Mouse (Mus musculus): ENCODE results near the gene Acy3. TPM values are rescaled to one million over a fixed set of nuclear protein-coding genes. Genes with fewer than 3 reads are reported as not detected.
"Not testable (repeated sequence)": the region's sequence is repeated elsewhere in the genome, so short reads cannot be mapped to it uniquely, and the experiment has no call there.

The Acy3 gene
- polyA plus RNA-seq, 1 experiment from 2014 or later: 1.4 TPM

DNA sequence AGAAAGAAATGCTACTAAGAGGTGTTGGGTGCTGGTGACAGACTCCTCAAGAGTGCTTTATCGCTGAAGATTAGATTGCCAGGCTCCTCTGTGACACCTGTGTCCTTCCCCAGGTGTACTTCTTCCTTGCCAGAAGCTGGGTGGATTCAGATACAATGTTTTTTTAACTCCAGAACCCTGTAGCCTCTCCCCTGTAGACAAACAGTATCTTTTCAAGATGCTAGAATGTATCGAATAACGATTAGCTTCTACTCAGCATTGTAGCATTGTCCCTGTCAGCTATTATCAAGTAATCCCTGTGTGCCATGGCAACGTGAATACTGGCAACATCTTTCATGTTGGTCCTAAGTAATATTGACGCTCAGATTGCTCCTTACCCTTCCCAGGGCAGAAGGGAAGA, 47.4 kb downstream of the Acy3 start:
- WGBS: 53% methylated on average over 5 of the region's 5 CpGs
- H3K9me3 ChIP-seq (replicated peaks): no peaks in the 10 kb centered on the region
- no peak overlapping the region for H3K4me2 ChIP-seq
- no peak for ATAC-seq
- no peak overlapping the region for H3K4me3 ChIP-seq
- peaks cover 18% of the 10 kb centered on the region for H3K4me1 ChIP-seq
- no peak overlapping the region for H3K9ac ChIP-seq
- no peaks in the 10 kb centered on the region for H3K27me3 ChIP-seq
- no peak overlapping the region for H3K27ac ChIP-seq
- H3K36me3 ChIP-seq (ENCODE audit: poor library complexity, severe bottlenecking): 0 out of 2 replicates have a peak, but pooled peaks cover 4% of the 10 kb centered on the region

- H3K4me3 ChIP-seq: no peak overlapping the region
- H3K27me3 ChIP-seq: no peaks in the 10 kb centered on the region
- no peak overlapping the region for H3K9ac ChIP-seq
- no peaks in the 10 kb centered on the region for H3K9me3 ChIP-seq (replicated peaks)
- peaks cover 18% of the 10 kb centered on the region for H3K4me1 ChIP-seq
- H3K27ac ChIP-seq: no peak overlapping the region
- H3K4me2 ChIP-seq: peak overlapping the region; percentile 16; the same call in 1 of the 2 replicates
- H3K36me3 ChIP-seq (ENCODE audit: poor library complexity, severe bottlenecking): 0 out of 2 replicates have a peak, but pooled peaks cover 4% of the 10 kb centered on the region
- no peak for ATAC-seq
- WGBS: 88% methylated on average over 12 of the region's 12 CpGs
Observed at GRCm38 (mm10) chr19:4036327-4037045, 50.1 kb downstream of the Acy3 start.

DNA sequence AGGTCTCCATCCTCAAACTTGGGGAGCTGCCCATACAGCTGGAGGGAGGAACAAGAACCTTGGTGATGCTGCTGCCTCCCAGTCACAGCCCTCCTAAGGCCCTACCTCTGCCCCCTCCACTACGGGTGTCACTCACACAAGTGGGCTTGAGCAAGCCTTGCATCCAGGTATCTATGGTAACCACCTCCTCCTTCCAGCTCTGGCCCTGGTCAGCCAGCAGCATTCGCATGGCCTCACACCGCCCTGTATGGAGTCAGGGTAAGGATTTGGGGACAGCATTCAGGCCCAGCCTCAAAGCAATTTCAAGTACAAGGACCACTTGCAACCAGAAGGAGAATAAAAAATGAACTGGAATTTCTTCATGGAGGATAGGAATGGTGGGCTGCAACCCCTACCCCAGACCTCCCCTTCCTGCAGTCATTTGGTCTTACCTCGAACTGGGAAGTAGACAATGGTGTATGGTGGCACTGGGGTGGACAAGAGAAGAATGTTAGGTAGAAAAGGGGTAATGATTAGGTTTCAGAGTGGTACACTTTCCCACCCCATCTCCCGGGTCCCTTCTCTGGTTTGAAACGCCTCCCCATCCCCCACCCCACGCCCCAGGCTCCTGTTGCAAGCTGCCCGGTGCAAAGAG, 50.9 kb downstream of the Acy3 start:
- Histone ChIP-seq H3K9ac (peak overlapping the region; percentile 79), H3K4me3 (peak overlapping the region; percentile 67), H3K4me1 (peaks cover 18% of the 10 kb centered on the region), H3K27ac (peak overlapping the region; percentile 49; the same call in 1 of the 2 replicates), H3K4me2 (peak overlapping the region; percentile 80)
- not testable (repeated sequence) for H3K36me3 ChIP-seq (ENCODE audit: poor library complexity, severe bottlenecking); H3K9me3 ChIP-seq (replicated peaks); H3K27me3 ChIP-seq
- 0 out of 2 replicates have a peak, but pooled peaks have one; percentile 38 for ATAC-seq
- WGBS: 17% methylated on average over 8 of the region's 8 CpGs

DNA sequence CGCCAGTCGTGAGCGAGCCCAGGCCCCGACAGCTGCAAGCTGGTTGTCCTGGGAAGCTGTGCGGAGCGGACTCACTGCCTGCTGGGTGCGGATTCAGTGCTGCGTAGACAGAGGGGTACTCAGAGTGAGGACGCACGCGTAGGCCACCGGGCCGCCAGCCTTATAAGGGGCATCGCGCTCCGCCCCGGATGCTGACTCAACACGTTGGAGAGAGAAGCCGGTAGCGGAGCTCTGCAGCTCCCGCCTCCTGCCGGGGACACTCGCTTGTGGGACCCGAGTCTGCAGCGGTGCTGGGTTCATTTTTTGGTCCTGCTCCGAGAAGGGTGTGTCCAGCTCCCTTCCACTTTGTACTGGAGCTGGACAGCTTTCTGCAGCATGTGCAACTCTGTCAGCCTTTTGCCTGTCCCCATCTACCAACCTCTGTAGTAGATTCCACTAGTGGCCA, 51.4 kb downstream of the Acy3 start, which contains the start of gene Gstp1:
TSS of gene Gstp1 (minus strand) at position 198 of the 445 bp plus-strand sequence.
- WGBS: 0% methylated on average over 26 of the region's 26 CpGs
- peak within 1 kb of the TSS; percentile 79 for H3K9ac ChIP-seq
- peak within 1 kb of the TSS; percentile 67 for H3K4me3 ChIP-seq
- H3K27ac ChIP-seq: peak within 1 kb of the TSS; percentile 49; the same call in 1 of the 2 replicates
- H3K27me3 ChIP-seq: no peaks in the 10 kb centered on the region
- H3K4me1 ChIP-seq: peaks cover 18% of the 10 kb centered on the region
- 0 out of 2 replicates have a peak, but pooled peaks cover 4% of the 10 kb centered on the region for H3K36me3 ChIP-seq (ENCODE audit: poor library complexity, severe bottlenecking)
- peak within 1 kb of the TSS; percentile 80 for H3K4me2 ChIP-seq
- ATAC-seq: peak; percentile 85
- H3K9me3 ChIP-seq (replicated peaks): no peaks in the 10 kb centered on the region

Other genes with a start within 250 kb of the Acy3 start
- gene Kmt5b, start 219.1 kb upstream of the Acy3 start, polyA plus RNA-seq (2015; fragmentation: Nextera tagmentation; extraction: Ambion mirVana): 43.3 and 52.7 TPM in 2 replicates
- gene Chka, start 134.8 kb upstream of the Acy3 start, polyA plus RNA-seq (2015; fragmentation: Nextera tagmentation; extraction: Ambion mirVana): 53.1 and 54.8 TPM in 2 replicates
- 10.4 and 11.3 TPM in 2 replicates for gene Tcirg1, start 79.4 kb upstream of the Acy3 start, polyA plus RNA-seq (2015; fragmentation: Nextera tagmentation; extraction: Ambion mirVana)
- 197 and 208 TPM in 2 replicates for gene Ndufs8, start 73.8 kb upstream of the Acy3 start, polyA plus RNA-seq (2015; fragmentation: Nextera tagmentation; extraction: Ambion mirVana)
- gene Aldh3b1, start 56.8 kb upstream of the Acy3 start, polyA plus RNA-seq (2015; fragmentation: Nextera tagmentation; extraction: Ambion mirVana): 1.1 TPM in 2 replicates
- gene Unc93b1, start 51.4 kb upstream of the Acy3 start, polyA plus RNA-seq (2015; fragmentation: Nextera tagmentation; extraction: Ambion mirVana): 3.8 and 5.3 TPM in 2 replicates
- not detected in 2 replicates for gene Aldh3b3, start 27.9 kb upstream of the Acy3 start, polyA plus RNA-seq (2015; fragmentation: Nextera tagmentation; extraction: Ambion mirVana)
- 0.15 TPM in 1 of 2 replicates, not detected in the other for gene Aldh3b2, start 14.2 kb upstream of the Acy3 start, polyA plus RNA-seq (2015; fragmentation: Nextera tagmentation; extraction: Ambion mirVana)
- not detected in 2 replicates for gene Tbx10, start 6.2 kb downstream of the Acy3 start, polyA plus RNA-seq (2015; fragmentation: Nextera tagmentation; extraction: Ambion mirVana)
- gene Nudt8, start 14.0 kb downstream of the Acy3 start, polyA plus RNA-seq (2015; fragmentation: Nextera tagmentation; extraction: Ambion mirVana): 25.8 and 28.2 TPM in 2 replicates
- 5.4 and 5.7 TPM in 2 replicates for gene Gm49405, start 14.1 kb downstream of the Acy3 start, polyA plus RNA-seq (2015; fragmentation: Nextera tagmentation; extraction: Ambion mirVana)
- gene Doc2g, start 16.7 kb downstream of the Acy3 start, polyA plus RNA-seq (2015; fragmentation: Nextera tagmentation; extraction: Ambion mirVana): 5.5 and 5.7 TPM in 2 replicates
- gene Ndufv1, start 26.2 kb downstream of the Acy3 start, polyA plus RNA-seq (2015; fragmentation: Nextera tagmentation; extraction: Ambion mirVana): 202 and 216 TPM in 2 replicates
- 390 and 392 TPM in 2 replicates for gene Gstp1, start 51.4 kb downstream of the Acy3 start, polyA plus RNA-seq (2015; fragmentation: Nextera tagmentation; extraction: Ambion mirVana)
- 1.0 and 2.5 TPM in 2 replicates for gene Gstp2, start 59.5 kb downstream of the Acy3 start, polyA plus RNA-seq (2015; fragmentation: Nextera tagmentation; extraction: Ambion mirVana)
- not detected in 2 replicates for gene Gstp3, start 73.0 kb downstream of the Acy3 start, polyA plus RNA-seq (2015; fragmentation: Nextera tagmentation; extraction: Ambion mirVana)
- not detected in 2 replicates for gene Cabp2, start 95.0 kb downstream of the Acy3 start, polyA plus RNA-seq (2015; fragmentation: Nextera tagmentation; extraction: Ambion mirVana)
- 77.4 and 80.3 TPM in 2 replicates for gene Cdk2ap2, start 110.6 kb downstream of the Acy3 start, polyA plus RNA-seq (2015; fragmentation: Nextera tagmentation; extraction: Ambion mirVana)
- 21.1 and 32.0 TPM in 2 replicates for gene Pitpnm1, start 113.4 kb downstream of the Acy3 start, polyA plus RNA-seq (2015; fragmentation: Nextera tagmentation; extraction: Ambion mirVana)
- gene Aip, start 139.3 kb downstream of the Acy3 start, polyA plus RNA-seq (2015; fragmentation: Nextera tagmentation; extraction: Ambion mirVana): 73.7 and 75.9 TPM in 2 replicates
- 0.04 TPM in 1 of 2 replicates, not detected in the other for gene Gpr152, start 153.2 kb downstream of the Acy3 start, polyA plus RNA-seq (2015; fragmentation: Nextera tagmentation; extraction: Ambion mirVana)
- 0.09 and 0.13 TPM in 2 replicates for gene Cabp4, start 157.5 kb downstream of the Acy3 start, polyA plus RNA-seq (2015; fragmentation: Nextera tagmentation; extraction: Ambion mirVana)
- gene Coro1b, start 162.0 kb downstream of the Acy3 start, polyA plus RNA-seq (2015; fragmentation: Nextera tagmentation; extraction: Ambion mirVana): 126 and 144 TPM in 2 replicates
- gene Ptprcap, start 167.0 kb downstream of the Acy3 start, polyA plus RNA-seq (2015; fragmentation: Nextera tagmentation; extraction: Ambion mirVana): 0.33 and 0.65 TPM in 2 replicates
- 56.6 and 61.6 TPM in 2 replicates for gene Rps6kb2, start 176.8 kb downstream of the Acy3 start, polyA plus RNA-seq (2015; fragmentation: Nextera tagmentation; extraction: Ambion mirVana)
- gene Carns1, start 188.9 kb downstream of the Acy3 start, polyA plus RNA-seq (2015; fragmentation: Nextera tagmentation; extraction: Ambion mirVana): 2.4 and 2.5 TPM in 2 replicates
- 0.77 and 0.82 TPM in 2 replicates for gene Tbc1d10c, start 204.7 kb downstream of the Acy3 start, polyA plus RNA-seq (2015; fragmentation: Nextera tagmentation; extraction: Ambion mirVana)
- 664 and 700 TPM in 2 replicates for gene Ppp1ca, start 205.5 kb downstream of the Acy3 start, polyA plus RNA-seq (2015; fragmentation: Nextera tagmentation; extraction: Ambion mirVana)
- 28.9 and 34.7 TPM in 2 replicates for gene Rad9a, start 215.1 kb downstream of the Acy3 start, polyA plus RNA-seq (2015; fragmentation: Nextera tagmentation; extraction: Ambion mirVana)
- gene Clcf1, start 227.7 kb downstream of the Acy3 start, polyA plus RNA-seq (2015; fragmentation: Nextera tagmentation; extraction: Ambion mirVana): 0.63 and 0.76 TPM in 2 replicates
- not detected in 2 replicates for gene AC109138.7, start 227.8 kb downstream of the Acy3 start, polyA plus RNA-seq (2015; fragmentation: Nextera tagmentation; extraction: Ambion mirVana)
- 13.1 and 14.2 TPM in 2 replicates for gene Pold4, start 245.3 kb downstream of the Acy3 start, polyA plus RNA-seq (2015; fragmentation: Nextera tagmentation; extraction: Ambion mirVana)

Data from forebrain, embryonic 13.5 days (tissue).